Mouse (Mus musculus): ENCODE data around the gene Pelp1. TPM values are rescaled to one million over a fixed set of nuclear protein-coding genes. Genes with fewer than 3 reads are reported as not detected.
"Not testable (repeated sequence)": the region's sequence is repeated elsewhere in the genome, so short reads cannot be mapped to it uniquely, and the experiment has no call there.

Pelp1 gene
- polyA plus RNA-seq, 1 experiment from 2014 or later: 32.0 TPM

DNA sequence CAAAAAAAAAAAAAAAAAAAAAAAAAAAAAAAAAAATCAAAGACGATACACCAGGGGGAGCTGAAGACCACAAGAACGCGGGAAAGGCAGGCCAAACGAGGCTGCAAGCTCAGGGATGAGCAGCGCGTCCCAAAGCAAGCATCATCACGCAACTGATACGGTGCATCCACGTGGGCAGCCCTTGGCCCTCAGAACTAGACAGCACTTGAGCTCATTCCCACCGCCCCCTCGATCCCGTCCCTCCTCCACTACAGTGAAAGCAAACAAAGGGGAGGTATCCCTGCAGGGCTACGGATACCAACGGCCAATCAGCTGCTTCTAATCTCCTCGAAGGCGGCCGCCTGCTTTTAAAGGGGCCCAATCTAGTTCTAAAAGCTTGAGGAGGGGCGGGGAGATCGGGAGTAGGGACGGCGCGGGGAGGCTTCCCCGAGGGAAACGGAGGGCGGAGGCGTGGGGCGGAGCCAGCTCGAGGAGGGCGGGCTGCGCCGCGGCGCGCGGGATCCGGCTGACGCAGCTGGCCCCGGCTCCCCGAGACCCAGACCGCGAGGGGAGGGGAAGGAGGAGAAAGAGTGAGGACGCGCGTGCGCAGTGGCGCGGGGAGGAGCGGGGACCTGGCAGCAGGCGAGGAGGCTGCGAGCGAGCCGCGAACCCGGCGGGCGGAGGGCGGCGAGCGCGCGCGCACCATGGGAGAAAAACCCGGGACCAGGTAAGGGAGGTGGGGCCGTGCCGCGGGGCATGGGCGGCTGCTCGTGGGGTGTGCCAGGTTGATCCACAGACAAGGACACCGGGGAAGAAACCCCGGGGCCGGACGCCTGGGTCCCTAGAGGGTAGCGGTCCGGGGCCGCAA, 22.4 kb upstream of the Pelp1 start, which contains the start of gene Arrb2:
Gene Arrb2 (plus strand): TSS at position 588 of the 847 bp plus-strand sequence.
- Histone ChIP-seq H3K27ac (ENCODE audit: low read length) (peak within 1 kb of the TSS; percentile 74), H3K4me2 (ENCODE audit: low read depth, low read length) (peak within 1 kb of the TSS; percentile 82), H3K9me3 (replicated peaks; ENCODE audit: control insufficient read depth, low read length) (no peaks in the 10 kb centered on the region), H3K36me3 (ENCODE audit: control insufficient read depth, insufficient read depth, low read length) (no peaks in the 10 kb centered on the region), H3K4me3 (replicated peaks; ENCODE audit: low read length) (peak within 1 kb of the TSS; percentile 77), H3K9ac (ENCODE audit: low read length) (peak within 1 kb of the TSS; percentile 88), H3K4me1 (ENCODE audit: control insufficient read depth, insufficient read depth, low read length) (peaks cover 13% of the 10 kb centered on the region), H3K27me3 (ENCODE audit: control insufficient read depth, insufficient read depth, low read length) (no peaks in the 10 kb centered on the region)
- under 1% methylated on average over 74 of the region's 75 CpGs for WGBS
- peak; percentile 97 for ATAC-seq (ENCODE audit: insufficient read depth, low FRiP score)

DNA sequence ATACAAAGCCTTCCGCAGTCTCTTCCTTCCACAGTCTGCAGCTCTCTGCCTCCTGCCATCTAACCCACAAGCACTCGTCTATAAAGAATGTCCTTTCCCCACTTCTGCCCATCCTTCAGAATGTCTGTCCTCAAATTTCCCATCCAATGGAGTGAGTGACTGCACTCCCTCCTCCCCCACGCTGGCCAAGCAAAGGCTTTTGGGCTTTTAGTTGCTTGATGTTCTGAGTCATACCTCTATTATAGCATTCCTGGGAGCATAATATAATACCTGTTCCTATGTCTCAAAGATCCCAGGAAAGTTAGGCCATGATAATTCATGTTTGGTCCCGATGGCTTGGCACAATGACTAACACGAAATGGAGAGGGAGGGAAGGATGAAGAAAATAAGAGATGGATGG, 21.7 kb upstream of the Pelp1 start:
- H3K27me3 ChIP-seq (ENCODE audit: control insufficient read depth, insufficient read depth, low read length): no peaks in the 10 kb centered on the region
- H3K4me1 ChIP-seq (ENCODE audit: control insufficient read depth, insufficient read depth, low read length): peaks cover 13% of the 10 kb centered on the region
- WGBS: 31% methylated on average over 5 of the region's 5 CpGs
- peak overlapping the region; percentile 77; the same call in 1 of the 2 replicates for H3K4me3 ChIP-seq (replicated peaks; ENCODE audit: low read length)
- H3K4me2 ChIP-seq (ENCODE audit: low read depth, low read length): peak overlapping the region; percentile 54
- H3K9me3 ChIP-seq (replicated peaks; ENCODE audit: control insufficient read depth, low read length): no peaks in the 10 kb centered on the region
- peak overlapping the region; percentile 36; the same call in 1 of the 2 replicates for H3K9ac ChIP-seq (ENCODE audit: low read length)
- no peak for ATAC-seq (ENCODE audit: insufficient read depth, low FRiP score)
- no peaks in the 10 kb centered on the region for H3K36me3 ChIP-seq (ENCODE audit: control insufficient read depth, insufficient read depth, low read length)
- peak overlapping the region; percentile 32 for H3K27ac ChIP-seq (ENCODE audit: low read length)

DNA sequence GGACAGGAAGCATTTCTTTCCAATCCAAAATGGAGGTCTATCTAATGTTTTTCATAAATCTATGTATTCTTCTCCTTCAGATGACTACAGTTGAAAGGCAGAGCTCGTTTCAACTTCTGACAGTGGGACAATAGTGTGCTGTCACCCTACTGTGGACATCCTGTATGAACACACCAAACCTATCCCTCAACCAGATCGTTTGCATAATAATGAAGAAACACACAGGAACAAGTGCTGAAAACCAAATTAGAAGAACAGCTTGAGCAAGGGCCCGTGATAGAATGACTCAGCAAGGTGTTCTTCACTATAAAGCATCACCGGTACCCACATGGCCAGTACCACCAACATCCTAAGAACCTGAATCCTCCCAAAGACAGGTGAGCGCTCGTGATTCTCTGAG, 16.8 kb upstream of the Pelp1 start:
- not testable (repeated sequence) for H3K9ac ChIP-seq (ENCODE audit: low read length); ATAC-seq (ENCODE audit: insufficient read depth, low FRiP score); H3K4me2 ChIP-seq (ENCODE audit: low read depth, low read length); H3K27ac ChIP-seq (ENCODE audit: low read length); H3K27me3 ChIP-seq (ENCODE audit: control insufficient read depth, insufficient read depth, low read length); H3K4me3 ChIP-seq (replicated peaks; ENCODE audit: low read length); H3K36me3 ChIP-seq (ENCODE audit: control insufficient read depth, insufficient read depth, low read length); H3K4me1 ChIP-seq (ENCODE audit: control insufficient read depth, insufficient read depth, low read length); H3K9me3 ChIP-seq (replicated peaks; ENCODE audit: control insufficient read depth, low read length)
- 74% methylated on average over 6 of the region's 6 CpGs for WGBS

DNA sequence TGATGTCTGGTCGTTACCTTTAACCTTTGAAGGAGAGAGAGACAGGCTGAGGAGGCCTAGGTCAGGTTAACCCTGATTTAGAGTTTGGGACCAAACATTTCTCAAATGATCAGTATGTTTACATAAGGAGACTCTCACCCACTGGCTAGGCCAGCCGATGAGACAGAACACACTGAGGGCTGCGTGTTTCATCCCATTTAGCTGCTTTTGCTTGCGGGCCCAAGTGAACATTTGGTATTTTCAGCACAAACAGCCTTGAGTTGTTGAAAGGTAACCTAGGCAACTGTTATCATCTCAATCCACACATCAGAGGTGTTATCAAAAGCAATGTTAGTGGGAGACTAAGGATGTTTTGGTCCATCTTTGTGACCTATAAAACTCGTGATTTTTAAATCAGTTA, 9.7 kb upstream of the Pelp1 start:
- H3K27me3 ChIP-seq (ENCODE audit: control insufficient read depth, insufficient read depth, low read length): no peaks in the 10 kb centered on the region
- H3K36me3 ChIP-seq (ENCODE audit: control insufficient read depth, insufficient read depth, low read length): no peaks in the 10 kb centered on the region
- WGBS: 27% methylated on average over 5 of the region's 5 CpGs
- no peak for ATAC-seq (ENCODE audit: insufficient read depth, low FRiP score)
- H3K9ac ChIP-seq (ENCODE audit: low read length): no peak overlapping the region
- H3K4me2 ChIP-seq (ENCODE audit: low read depth, low read length): no peak overlapping the region
- H3K9me3 ChIP-seq (replicated peaks; ENCODE audit: control insufficient read depth, low read length): no peaks in the 10 kb centered on the region
- H3K4me1 ChIP-seq (ENCODE audit: control insufficient read depth, insufficient read depth, low read length): no peaks in the 10 kb centered on the region
- no peak overlapping the region for H3K4me3 ChIP-seq (replicated peaks; ENCODE audit: low read length)
- H3K27ac ChIP-seq (ENCODE audit: low read length): no peak overlapping the region

DNA sequence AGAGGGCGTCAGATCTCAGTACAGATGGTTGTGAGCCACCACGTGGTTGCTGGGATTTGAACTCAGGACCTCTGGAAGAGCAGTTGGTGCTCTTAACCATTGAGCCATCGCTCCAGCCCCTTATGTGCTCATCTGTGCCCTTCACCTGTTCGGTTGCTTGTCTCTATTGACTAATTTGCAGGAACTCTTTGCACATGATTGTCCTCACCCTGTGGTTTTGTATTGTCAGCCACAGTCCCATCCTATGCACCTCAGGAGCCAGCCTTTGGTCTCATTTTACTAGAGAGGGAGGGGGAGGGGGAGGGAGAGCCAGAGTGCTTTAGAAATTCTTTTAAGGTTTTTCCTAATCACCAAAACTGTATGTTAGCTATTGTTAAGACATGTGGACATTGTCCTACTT, 8.4 kb upstream of the Pelp1 start:
- no peak for ATAC-seq (ENCODE audit: insufficient read depth, low FRiP score)
- H3K27me3 ChIP-seq (ENCODE audit: control insufficient read depth, insufficient read depth, low read length): no peaks in the 10 kb centered on the region
- H3K27ac ChIP-seq (ENCODE audit: low read length): no peak overlapping the region
- H3K4me1 ChIP-seq (ENCODE audit: control insufficient read depth, insufficient read depth, low read length): no peaks in the 10 kb centered on the region
- no peak overlapping the region for H3K4me2 ChIP-seq (ENCODE audit: low read depth, low read length)
- no peak overlapping the region for H3K9ac ChIP-seq (ENCODE audit: low read length)
- H3K36me3 ChIP-seq (ENCODE audit: control insufficient read depth, insufficient read depth, low read length): no peaks in the 10 kb centered on the region
- no peaks in the 10 kb centered on the region for H3K9me3 ChIP-seq (replicated peaks; ENCODE audit: control insufficient read depth, low read length)
- WGBS: 63% methylated on average over 4 of the region's 4 CpGs
- no peak overlapping the region for H3K4me3 ChIP-seq (replicated peaks; ENCODE audit: low read length)

DNA sequence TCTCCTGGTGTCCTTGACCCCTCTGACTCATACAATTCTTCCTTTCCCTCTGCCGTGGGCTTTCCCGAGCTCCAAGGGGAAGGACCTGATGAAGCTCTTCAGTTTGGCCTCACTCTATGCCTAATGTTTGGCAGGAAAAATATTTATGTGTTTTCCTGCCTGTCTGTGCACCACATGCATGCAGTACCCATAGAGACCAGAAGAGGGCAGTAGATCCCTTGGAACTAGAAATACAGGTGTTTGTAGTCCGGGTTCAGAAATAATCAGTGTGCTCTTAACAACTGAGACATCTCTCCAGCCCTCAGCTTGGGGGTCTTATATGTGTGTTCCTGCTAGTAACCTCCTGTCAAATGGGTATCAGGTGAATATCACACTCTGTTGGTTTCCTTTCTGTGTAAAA, 4.1 kb upstream of the Pelp1 start:
- Histone ChIP-seq H3K4me3 (replicated peaks; ENCODE audit: low read length) (no peak overlapping the region), H3K4me2 (ENCODE audit: low read depth, low read length) (no peak overlapping the region), H3K9ac (ENCODE audit: low read length) (no peak overlapping the region), H3K27me3 (ENCODE audit: control insufficient read depth, insufficient read depth, low read length) (peaks cover 3% of the 10 kb centered on the region; the same call in 1 of the 2 replicates), H3K27ac (ENCODE audit: low read length) (no peak overlapping the region), H3K4me1 (ENCODE audit: control insufficient read depth, insufficient read depth, low read length) (peaks cover 5% of the 10 kb centered on the region), H3K9me3 (replicated peaks; ENCODE audit: control insufficient read depth, low read length) (no peaks in the 10 kb centered on the region), H3K36me3 (ENCODE audit: control insufficient read depth, insufficient read depth, low read length) (no peaks in the 10 kb centered on the region)
- no peak for ATAC-seq (ENCODE audit: insufficient read depth, low FRiP score)
- 3% methylated on average over 3 of the region's 3 CpGs for WGBS

DNA sequence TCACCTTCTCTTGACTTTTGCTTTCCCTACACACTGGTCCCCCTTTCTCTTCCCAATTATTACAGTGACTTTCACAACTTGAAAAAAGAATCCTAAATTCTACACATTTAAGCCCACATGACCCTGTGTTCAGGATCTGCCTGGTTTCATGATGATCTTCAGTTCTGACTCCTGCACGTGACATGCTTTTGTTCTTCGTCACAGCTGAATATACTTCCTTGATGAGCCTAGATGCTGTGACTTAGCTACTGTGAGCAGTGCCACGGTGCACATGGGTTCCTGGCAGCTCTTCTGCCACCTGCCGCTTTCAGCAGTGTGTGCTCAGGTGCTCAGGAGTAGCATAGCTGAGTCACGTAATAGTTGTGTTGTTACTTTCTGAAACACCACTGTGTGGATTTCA, 2.8 kb upstream of the Pelp1 start:
- Histone ChIP-seq H3K27me3 (ENCODE audit: control insufficient read depth, insufficient read depth, low read length) (peaks cover 3% of the 10 kb centered on the region; the same call in 1 of the 2 replicates), H3K9ac (ENCODE audit: low read length) (no peak overlapping the region), H3K9me3 (replicated peaks; ENCODE audit: control insufficient read depth, low read length) (no peaks in the 10 kb centered on the region), H3K4me3 (replicated peaks; ENCODE audit: low read length) (no peak overlapping the region), H3K36me3 (ENCODE audit: control insufficient read depth, insufficient read depth, low read length) (no peaks in the 10 kb centered on the region), H3K4me1 (ENCODE audit: control insufficient read depth, insufficient read depth, low read length) (peaks cover 16% of the 10 kb centered on the region), H3K4me2 (ENCODE audit: low read depth, low read length) (no peak overlapping the region), H3K27ac (ENCODE audit: low read length) (no peak overlapping the region)
- ATAC-seq (ENCODE audit: insufficient read depth, low FRiP score): no peak
- WGBS: 72% methylated on average over 5 of the region's 5 CpGs

DNA sequence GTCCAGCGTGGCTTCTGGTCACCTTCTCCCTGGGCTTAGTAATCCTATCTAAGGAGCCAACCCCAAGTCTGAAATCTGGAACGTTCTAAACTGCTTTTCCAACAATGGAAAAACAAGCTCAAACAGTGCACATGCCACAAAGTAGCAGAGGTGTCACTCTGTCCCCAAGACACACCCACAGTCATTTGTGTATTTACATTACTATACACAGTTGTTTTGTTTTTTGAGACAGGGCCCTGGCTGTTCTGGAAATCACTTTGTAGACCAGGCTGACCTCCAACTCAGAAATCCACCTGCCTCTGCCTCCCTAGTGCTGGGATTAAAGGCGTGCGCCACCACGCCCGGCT, 439 bp upstream of the Pelp1 start:
- H3K9ac ChIP-seq (ENCODE audit: low read length): peak overlapping the region; percentile 99
- 59% methylated on average over 6 of the region's 6 CpGs for WGBS

DNA sequence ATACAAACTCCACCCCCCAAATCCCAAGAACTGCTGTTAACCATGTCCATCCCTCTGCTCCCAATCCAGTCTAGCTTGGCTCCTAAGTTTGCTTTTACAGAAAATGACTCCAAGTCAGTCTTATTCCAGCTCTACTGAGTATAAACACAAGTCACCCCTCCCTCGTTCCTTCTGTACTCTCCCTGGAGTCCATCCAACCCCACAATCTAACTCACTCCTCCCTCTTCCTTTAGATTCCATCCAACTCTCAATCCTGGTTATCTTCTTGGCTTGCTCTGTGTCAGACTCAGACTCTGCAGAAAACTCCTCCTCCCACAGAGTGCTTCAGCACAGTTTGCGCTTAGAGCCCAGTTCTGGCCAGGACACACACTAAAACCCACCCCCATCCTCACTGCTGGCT, 6.2 kb downstream of the Pelp1 start:
- WGBS: 49% methylated on average over 2 of the region's 2 CpGs
- ATAC-seq (ENCODE audit: insufficient read depth, low FRiP score): peak; percentile 82
- Histone ChIP-seq H3K4me1 (ENCODE audit: control insufficient read depth, insufficient read depth, low read length) (peaks cover 12% of the 10 kb centered on the region), H3K27me3 (ENCODE audit: control insufficient read depth, insufficient read depth, low read length) (no peaks in the 10 kb centered on the region), H3K9me3 (replicated peaks; ENCODE audit: control insufficient read depth, low read length) (no peaks in the 10 kb centered on the region), H3K9ac (ENCODE audit: low read length) (no peak overlapping the region), H3K27ac (ENCODE audit: low read length) (peak overlapping the region; percentile 43; the same call in 1 of the 2 replicates), H3K4me2 (ENCODE audit: low read depth, low read length) (no peak overlapping the region), H3K36me3 (ENCODE audit: control insufficient read depth, insufficient read depth, low read length) (peaks cover 5% of the 10 kb centered on the region; the same call in 1 of the 2 replicates), H3K4me3 (replicated peaks; ENCODE audit: low read length) (no peak overlapping the region)

More for the DNA sequence above, 439 bp upstream of the Pelp1 start:
- Histone ChIP-seq H3K9me3 (replicated peaks; ENCODE audit: control insufficient read depth, low read length) (no peaks in the 10 kb centered on the region), H3K4me3 (replicated peaks; ENCODE audit: low read length) (peak overlapping the region; percentile 98), H3K36me3 (ENCODE audit: control insufficient read depth, insufficient read depth, low read length) (no peaks in the 10 kb centered on the region), H3K4me1 (ENCODE audit: control insufficient read depth, insufficient read depth, low read length) (peaks cover 16% of the 10 kb centered on the region), H3K4me2 (ENCODE audit: low read depth, low read length) (peak overlapping the region; percentile 81), H3K27ac (ENCODE audit: low read length) (no peak overlapping the region), H3K27me3 (ENCODE audit: control insufficient read depth, insufficient read depth, low read length) (peaks cover 3% of the 10 kb centered on the region; the same call in 1 of the 2 replicates)
- ATAC-seq (ENCODE audit: insufficient read depth, low FRiP score): no peak
